Mouse (Mus musculus) WW6 (cell line): ENCODE measurements around the gene Pdk2.

ENCODE experiments used
- DNase-seq: peaks from one replicate; pipeline ENCODE4 v3.0.0-alpha.2; 2013; ENCODE audit warnings: low read depth, low spot score

Pdk2 gene

DNA sequence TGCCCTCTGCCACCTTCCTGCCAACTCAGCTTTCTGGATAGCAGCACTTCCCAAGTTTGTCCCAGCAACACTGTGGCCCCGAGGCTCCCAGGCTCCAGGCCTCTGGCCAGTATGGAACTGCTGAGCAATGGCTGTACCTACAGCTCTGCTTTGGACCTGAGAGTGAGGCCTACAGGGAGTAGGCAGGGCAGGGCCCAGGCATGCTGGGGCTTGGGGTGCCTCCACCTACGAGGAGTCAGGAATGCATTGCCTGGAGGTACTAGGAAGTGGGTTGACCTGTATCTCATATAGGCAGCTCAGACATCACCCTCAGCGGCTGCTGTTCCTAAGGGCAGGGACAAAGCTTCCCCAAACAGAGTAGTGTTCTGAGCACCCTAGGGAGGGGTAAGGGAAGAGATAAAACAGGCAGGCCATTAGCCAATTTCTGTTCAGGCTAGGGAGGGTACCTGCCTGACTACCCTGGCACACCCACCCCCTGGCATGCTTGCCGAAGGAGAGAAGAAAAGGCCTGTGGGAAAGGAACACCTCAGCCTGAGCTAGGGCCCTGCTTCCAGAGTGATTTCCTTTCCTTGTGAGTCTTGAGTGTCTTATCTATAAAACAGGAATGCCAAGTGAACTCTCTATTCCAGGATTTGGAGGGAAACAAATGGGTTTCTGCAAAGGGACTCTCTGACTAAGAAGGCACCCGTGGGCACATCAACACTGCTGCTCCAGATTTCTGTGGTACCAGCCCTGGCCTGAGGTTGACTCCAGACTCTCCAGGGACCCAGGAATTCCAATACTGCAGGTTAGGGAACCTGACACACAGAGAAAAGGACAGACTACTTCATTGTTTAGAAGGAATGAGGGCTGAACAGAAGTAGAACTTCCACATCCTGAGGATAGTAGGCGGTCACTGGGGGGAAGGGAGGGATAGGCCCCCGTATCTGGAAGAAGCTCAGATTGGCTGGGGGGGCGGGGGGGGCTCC, 29.3 kb upstream of the Pdk2 start:
- no peak for DNase-seq

DNA sequence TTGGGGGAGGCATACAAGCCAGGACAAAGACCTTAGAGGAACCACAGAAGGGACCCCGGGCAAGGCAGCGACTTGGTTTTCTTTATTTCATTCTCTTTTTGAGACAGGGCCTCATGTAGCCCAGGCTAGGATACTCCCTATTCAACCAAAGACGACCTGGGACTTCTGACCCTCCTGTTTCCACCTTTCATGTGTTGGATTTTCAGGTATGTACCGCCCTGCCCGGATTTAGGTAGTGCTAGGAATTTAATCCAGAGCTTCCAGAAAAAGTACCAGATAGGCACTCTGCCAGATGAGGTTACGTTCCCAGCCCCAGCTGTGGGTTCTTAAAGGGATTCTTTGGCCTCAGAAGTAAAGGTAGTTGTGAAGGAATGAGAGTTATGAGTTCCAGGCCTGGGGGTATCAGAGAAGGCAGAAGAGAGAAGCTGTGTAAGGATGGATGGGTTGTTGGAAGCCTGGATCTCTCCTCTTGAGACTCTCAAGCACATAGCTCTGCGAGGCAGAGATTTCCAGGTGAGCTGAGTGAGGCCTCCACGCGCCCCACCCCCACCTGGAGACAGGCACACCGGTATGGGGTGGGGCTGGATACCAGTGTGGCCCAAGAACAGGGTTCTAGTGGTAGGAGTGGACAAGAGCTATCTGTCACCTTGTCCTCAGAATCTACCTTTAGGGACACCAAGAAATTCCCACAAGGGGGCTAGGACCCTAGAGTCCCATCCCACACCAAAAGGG, 28.2 kb upstream of the Pdk2 start:
- no peak for DNase-seq

DNA sequence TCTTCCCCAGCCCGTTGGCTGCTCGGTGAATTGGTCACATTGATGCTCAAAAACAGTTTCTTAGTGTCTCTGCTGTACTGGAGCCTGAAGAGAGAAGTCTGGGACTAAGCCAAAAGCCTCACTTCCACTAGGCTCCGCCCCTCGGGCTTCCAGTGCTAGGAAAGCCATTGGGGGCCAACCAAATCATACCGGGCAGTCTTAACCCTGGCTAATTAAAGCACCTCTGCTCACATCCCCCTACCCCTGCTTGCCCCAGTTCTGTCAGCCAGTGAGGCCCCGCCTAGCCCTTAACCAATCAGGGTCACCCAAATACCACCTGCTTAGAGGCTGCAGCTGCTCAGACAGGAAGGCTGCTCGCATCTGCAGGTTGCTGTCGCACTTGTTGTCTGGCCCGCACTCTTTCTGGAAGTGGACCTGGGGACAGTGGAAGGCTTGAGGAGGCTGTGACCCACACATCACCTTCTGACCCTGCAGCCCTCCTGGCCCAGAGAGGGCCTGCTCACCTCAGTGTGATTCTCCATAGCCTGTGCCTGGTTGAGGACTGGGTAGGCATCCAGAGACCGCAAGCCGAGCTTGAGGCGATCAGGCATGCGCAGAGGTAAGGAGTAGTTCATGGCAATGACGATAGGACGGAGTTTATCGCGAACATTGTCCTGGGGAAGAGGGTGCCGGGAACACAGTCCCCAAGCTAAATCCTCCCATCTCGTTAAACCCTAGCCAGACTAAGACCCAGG, 15.8 kb upstream of the Pdk2 start:
- DNase-seq = peak; percentile 65

DNA sequence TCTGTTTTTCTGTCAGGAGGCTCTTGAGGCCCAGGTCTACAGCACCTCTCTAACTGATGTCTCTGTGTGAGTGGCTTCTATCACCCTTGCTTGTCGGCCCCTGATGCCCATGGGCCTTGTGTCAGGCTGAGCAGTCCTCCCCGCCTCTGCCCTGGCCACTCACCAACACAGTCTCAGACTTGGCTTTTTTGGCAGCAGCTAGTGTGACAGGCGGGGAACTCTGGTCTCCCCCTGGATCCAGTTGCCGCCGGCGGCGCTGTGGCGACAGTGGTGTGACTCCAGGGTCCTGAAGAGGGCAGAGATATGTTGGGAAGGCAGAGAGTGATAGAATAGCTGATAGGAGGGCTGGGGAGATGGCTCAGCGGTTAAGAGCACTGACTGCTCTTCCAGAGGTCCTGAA, 11.9 kb upstream of the Pdk2 start:
- no peak for DNase-seq

DNA sequence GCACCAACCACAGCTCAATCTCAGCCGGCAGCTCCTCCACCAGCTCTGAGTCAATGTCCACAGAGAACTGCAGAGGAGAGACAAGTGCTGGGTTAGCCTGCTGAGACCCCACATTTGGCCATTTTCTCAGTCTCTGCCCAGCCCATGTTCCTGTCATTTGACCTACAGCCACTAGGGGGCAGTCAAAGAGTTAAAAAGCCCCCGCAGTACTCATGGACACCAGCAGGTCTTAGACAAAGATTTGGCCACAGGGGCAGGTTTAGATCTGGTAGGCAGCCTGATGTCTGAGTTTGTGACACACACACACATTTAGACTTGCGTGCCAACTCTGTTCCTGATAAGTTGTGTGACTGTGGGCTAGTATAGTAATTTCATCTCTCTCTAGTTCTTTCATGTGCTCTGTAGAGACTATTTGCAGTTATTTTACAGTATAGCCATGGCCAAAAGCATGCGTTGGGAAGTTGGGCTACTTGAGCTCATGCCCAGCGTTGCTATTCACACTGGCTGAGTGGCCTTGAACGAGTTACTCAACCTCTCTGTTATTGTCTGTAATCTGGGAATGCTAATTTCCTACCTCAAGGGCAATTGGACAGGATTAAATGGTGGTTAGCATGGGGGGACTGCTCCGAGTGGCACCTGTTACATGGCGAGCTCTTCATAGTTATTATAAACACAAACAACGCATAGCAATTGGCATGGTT, 6.0 kb upstream of the Pdk2 start:
- DNase-seq = peak; percentile 56

DNA sequence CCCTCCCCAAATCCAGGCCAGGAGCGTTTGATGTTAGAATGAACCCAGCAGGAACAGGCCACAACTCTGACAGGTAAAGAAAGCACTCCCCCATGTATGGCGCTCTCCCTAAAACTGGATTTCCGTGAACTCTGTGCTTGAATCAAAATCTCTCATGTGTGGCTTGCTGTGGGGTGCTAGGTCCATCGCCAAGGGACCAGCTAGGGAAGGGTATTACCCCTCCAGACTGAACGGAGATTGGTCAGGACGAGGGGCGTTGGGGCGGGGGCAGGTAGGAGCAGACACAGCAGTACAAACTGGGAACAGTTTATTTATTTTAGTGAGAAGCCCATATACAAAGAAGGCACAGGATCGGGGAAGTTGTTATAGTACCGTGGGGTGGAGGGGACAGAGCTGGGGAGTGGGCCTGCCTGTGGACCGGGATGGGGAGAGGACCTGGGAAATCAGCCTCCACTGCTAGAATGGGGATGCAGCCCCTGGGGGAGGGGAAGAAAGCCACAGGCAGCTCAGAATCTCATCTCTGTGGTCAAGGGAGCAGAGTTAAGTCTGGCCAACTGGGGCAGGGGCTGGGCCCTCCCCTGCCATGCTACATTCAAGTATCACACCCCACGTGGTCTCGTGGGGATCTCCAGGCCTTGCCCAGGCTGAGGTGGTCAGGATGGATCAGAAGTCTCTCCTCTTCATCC, 3.2 kb upstream of the Pdk2 start:
- no peak for DNase-seq

DNA sequence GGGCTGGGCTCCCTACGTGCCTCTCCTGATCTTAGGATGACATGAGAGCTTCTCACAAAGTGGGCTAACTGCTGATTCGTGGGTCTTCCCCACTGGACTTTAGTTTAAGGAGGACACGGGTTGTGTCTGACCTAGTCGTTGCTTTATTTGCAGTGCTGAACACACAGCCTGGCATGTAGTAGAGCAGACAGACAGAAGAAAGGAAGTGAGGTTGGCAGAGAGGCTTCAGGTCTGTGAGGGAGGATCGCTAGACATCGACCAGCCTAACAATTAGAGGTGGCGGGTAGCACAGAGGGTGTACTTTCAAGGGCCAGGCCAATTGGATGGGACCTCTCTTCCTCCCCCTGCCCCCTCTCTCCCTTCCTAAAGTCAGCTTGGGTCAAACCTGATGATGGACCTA, 2.5 kb upstream of the Pdk2 start:
- no peak for DNase-seq

DNA sequence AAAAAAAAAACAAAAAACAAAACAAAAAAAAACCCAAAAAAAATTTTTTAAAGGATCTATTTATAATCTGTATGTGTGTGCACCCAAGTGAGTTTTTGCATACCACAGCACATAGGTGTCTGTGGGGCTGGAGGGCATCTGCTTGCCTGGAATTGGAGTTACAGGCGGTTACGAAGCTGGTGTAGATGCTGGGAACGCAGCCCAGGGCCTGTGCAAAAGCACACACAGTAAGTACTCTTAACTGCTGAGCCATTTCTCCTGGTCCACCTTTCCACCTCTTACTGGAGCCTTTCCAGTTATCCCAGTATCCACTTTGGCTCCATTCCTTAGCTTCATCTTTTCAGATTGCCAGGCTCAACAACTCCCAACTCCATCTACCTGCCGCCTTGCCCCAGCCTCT, 1.9 kb upstream of the Pdk2 start:
- DNase-seq = no peak

DNA sequence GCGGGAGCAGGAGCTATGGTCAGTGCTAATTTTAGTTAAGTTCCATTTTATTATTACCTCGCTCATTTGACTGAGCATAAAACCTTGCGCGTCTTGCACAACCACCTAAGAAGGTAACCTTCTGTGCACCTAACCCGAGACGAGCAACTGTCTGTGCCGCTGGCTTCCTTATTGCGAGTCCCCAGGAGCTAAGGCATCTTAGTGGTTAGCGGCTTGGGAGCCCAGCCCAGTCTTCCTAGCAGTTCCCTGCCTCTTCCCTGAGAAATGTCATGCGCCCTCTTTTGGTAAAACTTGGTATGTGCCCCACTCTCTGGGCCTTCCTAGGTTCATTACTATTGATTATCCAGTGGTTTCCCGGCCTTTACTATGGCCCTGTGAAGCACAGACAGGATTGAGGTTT, 942 bp upstream of the Pdk2 start:
- peak; percentile 82 for DNase-seq

DNA sequence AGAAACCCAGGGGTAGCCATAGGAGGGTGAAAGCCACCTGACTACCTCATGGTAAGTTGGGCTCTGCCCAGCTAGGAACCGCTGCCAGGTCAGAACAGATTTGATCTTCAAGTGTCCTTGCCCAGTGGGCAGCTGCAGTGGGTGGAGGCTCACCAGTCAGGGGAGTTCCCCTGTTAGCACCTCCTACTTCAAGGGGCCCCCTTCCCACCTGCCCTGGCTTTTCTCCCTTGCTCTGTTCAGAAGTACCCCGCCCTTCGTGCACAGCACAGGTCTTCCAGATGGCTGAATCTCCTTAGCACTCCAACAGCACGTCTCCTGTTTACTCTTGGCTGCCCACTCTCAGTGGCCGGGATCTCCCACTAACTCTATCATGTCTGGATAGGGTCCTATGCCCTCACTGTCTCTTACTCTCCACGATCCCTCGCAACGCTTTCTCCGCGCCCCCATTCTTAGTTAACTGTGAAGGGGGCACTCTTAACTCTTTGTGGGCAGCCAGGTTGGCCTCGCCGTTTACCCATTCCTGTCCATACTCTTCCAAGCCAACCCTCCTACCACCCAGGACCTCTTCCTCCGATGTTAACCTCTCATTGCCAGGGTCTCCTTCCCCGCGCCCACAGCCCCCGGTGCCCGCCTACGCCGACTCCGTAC, 539 bp downstream of the Pdk2 start:
- DNase-seq = no peak

DNA sequence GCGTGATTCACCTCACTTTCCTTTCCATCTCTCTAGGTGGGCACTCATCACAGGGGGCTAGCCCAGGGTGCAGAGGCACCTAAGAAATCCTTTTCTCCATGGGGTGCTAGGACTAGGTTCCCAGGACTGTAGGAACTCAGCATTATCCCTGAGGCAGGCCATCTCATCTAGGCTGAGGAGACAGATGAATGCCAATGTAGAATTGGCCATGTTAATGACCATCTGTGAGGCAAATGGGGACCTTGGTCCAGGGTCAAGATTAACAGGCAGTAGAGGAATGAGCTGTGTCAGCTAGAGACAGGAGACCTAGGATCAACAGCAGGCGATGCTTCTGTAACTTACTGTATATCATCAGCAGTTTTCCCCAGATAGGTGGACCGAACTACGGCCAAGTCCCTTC, 1.4 kb downstream of the Pdk2 start:
- no peak for DNase-seq

DNA sequence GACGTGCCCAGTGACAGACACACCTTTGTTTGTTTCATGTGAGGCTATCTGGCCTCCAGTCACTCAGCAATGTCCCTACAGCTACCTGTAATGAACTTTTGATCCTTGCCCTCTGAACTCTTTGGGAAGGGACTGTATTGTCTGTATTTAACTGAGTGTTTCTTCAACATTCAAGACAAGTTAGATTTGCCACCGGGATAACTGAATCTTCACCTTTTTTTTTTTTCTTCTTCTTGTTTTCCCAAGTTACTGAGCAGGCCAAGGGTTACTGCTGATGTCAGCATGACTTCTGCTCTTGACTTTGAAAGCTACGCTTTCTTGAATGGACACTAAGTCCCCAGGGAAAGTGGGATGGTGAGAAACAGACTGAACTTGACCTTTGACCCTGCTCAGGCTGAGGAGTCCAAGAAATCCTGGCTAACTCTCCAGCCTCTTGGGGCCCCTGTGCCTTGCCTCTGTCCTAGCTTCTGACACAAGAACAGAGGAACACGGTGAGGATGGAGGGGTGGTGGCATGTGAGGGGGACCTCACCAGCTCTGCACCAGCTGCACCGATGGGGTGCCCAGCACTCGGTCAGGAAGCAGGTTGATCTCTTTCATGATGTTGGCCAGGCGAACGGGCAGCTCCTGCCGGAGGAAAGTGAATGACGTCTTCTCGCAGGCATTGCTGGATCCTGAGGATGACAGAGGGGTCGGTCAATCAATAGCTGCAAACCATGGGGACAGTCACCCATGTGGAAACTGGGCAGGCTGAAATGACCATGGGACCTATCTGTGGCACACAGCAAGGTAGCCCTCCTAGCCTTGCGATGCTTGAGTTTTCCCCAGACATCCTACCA, 2.1 kb downstream of the Pdk2 start:
- no peak for DNase-seq

DNA sequence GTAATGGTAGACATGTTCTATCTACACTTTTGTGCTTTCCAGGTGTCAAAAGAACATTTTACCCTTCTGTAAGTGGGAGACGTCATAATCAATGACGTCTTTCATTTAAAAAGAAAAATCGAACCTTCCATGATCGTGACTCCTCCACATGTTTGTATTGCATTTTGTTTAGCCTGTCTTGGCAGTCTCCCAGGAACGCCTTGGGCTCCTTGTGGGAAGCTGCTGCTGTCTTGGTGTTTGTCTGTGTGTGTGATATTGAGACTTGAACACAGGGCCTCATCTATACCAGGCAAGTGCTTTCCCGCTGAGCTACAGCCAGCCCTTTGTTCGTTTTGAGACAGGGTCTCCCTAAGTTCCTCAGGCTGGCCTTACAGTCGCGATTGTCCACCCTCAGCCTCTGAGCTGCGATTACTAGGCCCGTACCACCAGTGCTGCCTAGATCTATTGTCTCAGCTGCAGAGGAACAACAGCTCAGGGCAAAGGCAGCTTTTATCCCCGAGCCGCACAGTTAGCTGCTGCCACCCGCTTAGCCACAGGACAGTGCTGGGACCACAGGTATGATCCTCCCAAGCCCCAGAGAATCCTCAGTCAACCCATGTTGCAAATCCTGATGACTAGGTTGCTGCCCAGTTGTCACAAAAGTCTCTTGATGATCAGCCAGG, 2.9 kb downstream of the Pdk2 start:
- DNase-seq = no peak

DNA sequence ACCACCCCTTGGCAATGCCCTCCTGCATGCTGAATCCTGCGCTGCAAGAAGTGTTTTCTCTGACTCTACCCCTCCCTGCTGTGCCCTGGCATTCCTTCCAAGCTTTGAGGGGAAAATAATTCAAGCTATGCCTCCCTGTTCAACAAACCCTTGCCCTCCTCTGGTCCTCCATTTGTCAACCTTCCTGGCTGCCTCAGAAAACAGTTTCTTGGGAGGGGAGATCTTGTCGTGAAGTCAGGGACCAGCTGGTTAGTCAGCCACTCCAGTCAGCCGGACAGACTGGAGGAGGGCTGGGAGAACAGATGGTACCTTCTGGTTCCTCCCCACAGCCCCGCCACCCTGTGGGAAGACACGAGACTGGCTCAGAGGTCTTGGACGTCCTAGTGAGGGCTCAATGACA, 3.8 kb downstream of the Pdk2 start:
- no peak for DNase-seq

DNA sequence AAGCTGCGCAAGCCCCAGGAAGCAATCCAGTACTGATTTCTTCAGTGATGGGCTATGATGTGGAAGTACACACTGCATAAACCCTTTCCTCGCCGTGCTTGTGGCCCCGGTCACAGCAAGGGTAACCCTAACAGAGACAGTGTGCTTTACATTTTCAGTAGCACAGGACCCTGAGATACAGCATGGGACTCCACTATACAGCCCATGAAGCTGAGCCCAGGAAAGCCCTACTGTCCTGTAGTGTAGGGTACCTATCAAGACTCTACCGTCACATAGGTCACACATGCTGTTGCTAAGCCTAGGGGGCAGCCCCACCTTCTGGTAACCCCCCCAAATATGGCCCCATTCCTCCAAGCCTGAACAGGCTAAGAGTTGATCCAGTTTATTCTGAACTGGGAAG, 4.6 kb downstream of the Pdk2 start:
- no peak for DNase-seq

DNA sequence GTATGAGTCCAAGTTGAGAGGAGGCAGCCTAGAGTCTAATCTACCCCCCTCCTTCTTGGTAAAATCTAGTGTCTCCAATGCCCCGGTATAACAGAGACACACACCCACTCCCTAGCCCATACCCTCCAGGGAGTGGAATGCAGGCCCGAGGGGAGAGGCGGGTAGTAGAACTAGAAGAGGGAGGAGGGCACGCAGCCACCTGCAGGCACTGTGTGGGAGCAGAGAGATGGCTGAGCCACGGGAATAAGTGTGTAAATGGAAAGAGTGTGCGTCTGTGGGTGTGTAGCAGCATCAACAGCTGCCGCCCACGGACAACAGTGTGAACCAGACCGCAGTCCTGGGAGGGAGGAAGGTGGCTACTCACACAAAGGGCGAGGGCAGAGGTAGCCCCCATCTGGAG, 6.3 kb downstream of the Pdk2 start:
- DNase-seq = no peak

DNA sequence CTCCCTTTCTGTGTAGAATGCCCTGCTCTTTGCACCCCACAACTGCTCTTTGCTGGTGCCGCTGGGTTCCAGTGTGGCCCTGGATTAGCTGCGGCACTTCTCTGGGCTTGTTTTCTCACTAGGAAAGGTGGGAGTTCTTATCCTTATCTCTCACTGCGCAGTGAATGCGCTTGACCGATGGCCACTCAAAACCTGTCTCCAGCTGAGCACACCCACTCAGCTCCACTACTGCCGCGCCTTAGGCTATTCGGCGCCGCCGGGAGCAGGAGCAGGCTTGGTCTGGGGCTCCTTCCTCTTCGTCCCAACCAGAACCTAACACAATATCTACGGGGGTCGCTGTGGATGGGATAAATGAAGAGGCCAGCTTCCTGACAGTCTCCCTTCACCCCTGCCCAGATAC, 7.5 kb downstream of the Pdk2 start:
- no peak for DNase-seq

DNA sequence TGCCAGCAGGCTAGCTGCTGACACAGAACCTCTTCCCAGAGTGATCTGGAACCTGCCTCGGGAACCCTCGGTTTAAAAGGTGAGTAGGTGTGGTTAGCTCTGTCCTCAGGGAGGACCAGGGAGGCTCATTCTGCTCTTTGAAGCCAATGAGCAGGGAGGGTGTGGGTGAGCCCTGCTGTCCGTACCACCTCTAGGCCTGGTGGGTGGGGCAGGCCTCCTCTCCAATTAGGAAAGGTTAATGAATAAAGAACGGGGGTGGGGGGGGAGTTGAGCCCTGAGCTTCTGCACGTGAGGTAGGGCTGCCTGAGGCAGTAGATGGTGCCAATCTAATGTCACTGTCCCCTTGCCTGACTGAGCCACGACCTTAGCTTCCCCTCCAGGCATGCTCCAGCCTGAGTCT, 8.2 kb downstream of the Pdk2 start:
- DNase-seq = no peak

DNA sequence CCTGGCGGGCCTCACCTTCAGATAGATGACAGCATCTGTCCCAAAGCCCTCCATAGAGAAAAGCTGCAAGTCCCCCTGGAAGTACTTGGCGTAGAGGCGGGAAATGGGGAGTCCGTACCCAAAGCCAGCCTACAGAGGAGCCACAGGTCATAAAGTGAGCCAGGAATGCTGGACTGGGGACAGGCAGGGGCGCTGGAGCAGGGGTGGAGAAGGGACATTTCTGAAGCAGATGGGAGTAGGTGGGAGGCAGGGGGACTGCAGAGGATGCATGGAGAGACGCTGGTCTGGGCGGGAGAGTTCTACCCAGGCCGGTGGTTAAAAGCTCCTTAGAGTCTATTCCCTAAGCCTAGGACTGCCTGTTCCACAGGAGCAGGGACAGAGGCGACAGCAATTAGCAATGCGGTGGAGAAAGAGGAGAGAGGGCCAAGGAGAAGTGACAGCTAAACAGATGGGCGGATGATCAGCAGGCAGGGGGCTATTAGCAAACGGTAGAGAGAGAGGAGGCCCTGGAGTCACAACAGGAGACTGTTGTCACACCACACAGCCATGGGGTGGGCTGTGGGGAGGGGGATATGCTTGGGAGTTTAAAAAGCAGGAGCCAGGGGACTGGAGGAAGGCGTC, 13.2 kb downstream of the Pdk2 start:
- no peak for DNase-seq
